Mouse (Mus musculus) C2C12 (cell line): ENCODE data around the gene Mboat1. TPM values are rescaled to one million over a fixed set of nuclear protein-coding genes. Genes with fewer than 3 reads are reported as not detected.

Experiments used
- H3K27me3 ChIP-seq: one replicate; pipeline ENCODE4 v1.6.1; 2011; ENCODE audit not compliant: control insufficient read depth, insufficient read depth, insufficient read length
- H3K36me3 ChIP-seq: one replicate; pipeline ENCODE4 v1.6.1; 2011; ENCODE audit not compliant: control insufficient read depth, insufficient read depth
- H3K4me3 ChIP-seq: one replicate; pipeline ENCODE4 v1.5.1; 2011; ENCODE audit warnings: mild to moderate bottlenecking, control low read depth; ENCODE audit not compliant: poor library complexity, insufficient read depth, severe bottlenecking
- H3K79me2 ChIP-seq: one replicate; pipeline ENCODE4 v1.6.1; 2011; ENCODE audit not compliant: control insufficient read depth, insufficient read depth
- H3K79me3 ChIP-seq: one replicate; pipeline ENCODE4 v1.6.1; 2011; ENCODE audit warnings: low read depth, control low read depth
- H3ac ChIP-seq: one replicate; pipeline ENCODE3; 2011; ENCODE audit warnings: low read depth; ENCODE audit not compliant: control insufficient read depth, insufficient read length
- CEBPB ChIP-seq: IDR thresholded peaks from one replicate; pipeline ENCODE4 v1.6.1; 2011; ENCODE audit warnings: low read depth, mild to moderate bottlenecking, control low read depth, moderate library complexity
- CTCF ChIP-seq: IDR thresholded peaks from one replicate; pipeline ENCODE4 v1.5.1; 2011; ENCODE audit not compliant: control insufficient read depth, insufficient read depth, insufficient read length
- FOSL1 ChIP-seq: IDR thresholded peaks from one replicate; pipeline ENCODE4 v1.8.0; 2011; ENCODE audit warnings: mild to moderate bottlenecking, low read length; ENCODE audit not compliant: poor library complexity, insufficient read depth, severe bottlenecking
- MAX ChIP-seq: IDR thresholded peaks from one replicate; pipeline ENCODE4 v1.6.1; 2011; ENCODE audit warnings: mild to moderate bottlenecking, control low read depth
- MYOD1 ChIP-seq: IDR thresholded peaks from one replicate; pipeline ENCODE4 v1.6.1; 2011; ENCODE audit warnings: low read depth; ENCODE audit not compliant: control insufficient read depth, insufficient read length
- MYOG ChIP-seq: IDR thresholded peaks from one replicate; pipeline ENCODE4 v1.6.1; 2011; ENCODE audit not compliant: control insufficient read depth, insufficient read length; ENCODE audit errors: extremely low read depth
- USF1 ChIP-seq: IDR thresholded peaks from one replicate; pipeline ENCODE4 v1.6.1; 2011; ENCODE audit warnings: low read depth, mild to moderate bottlenecking, control low read depth, moderate library complexity
- polyA plus RNA-seq: library from polyadenylated mRNA; unstranded; fragments of >200 nt; fragmentation: generic; extraction: Trizol; gene quantifications from one replicate; pipeline ENCODE4 v1.2.1, GENCODE M21; 2012; ENCODE audit warnings: missing spikeins

Gene Mboat1
- polyA plus RNA-seq, 1 experiment = 10.6 TPM

DNA sequence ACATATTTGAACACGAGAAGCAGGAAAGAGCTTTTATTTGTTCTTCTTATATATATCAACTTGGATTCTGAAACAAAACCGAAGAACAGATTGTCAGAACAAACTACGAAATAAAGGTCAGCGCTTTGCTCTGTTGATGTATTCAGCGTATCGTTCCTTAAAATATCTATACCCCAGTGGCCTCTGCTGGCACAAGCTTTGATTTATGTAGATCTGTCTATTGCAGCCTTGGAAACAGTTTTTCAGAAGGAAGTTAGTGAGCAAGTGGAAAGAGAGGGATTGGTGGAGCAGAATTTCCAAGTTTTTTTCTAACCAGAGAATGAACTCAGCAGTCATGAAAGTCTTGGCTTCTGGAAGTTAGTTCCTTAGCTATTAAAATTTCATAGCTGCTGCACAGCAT lies 103.1 kb downstream of the Mboat1 start:
- TF ChIP-seq MAX (no peak), CTCF (no peak), MYOG (no peak), CEBPB (no peak), FOSL1 (no peak), MYOD1 (no peak)
- Histone ChIP-seq H3K4me3 (no peak overlapping the region), H3K79me3 (no peaks in the 10 kb centered on the region), H3K27me3 (no peaks in the 10 kb centered on the region), H3K36me3 (peaks cover 4% of the 10 kb centered on the region), H3ac (no peak overlapping the region), H3K79me2 (no peaks in the 10 kb centered on the region)

DNA sequence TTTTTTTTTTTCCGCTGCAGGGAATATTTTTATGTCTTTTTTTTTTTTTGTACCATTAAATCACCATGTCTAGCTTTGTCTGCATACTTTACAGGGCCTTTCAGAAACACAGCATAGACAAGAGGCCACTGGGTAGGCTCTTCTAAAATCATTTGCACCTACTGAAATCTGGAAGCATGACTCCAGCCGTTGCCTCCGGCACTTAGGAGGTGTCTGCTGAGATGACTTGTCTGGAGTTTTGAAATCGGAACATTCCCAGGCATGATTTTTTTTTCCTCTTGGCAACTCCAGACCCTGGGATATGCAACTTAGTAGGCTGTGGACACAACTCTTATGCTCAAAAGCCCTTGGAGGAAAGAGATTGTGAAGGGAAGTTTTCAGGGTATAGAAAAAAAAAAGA lies 109.3 kb downstream of the Mboat1 start:
- H3K36me3 ChIP-seq = no peaks in the 10 kb centered on the region
- H3K27me3 ChIP-seq = no peaks in the 10 kb centered on the region
- no peaks in the 10 kb centered on the region for H3K79me3 ChIP-seq
- TF ChIP-seq MYOD1 (no peak), CEBPB (no peak), FOSL1 (no peak), CTCF (no peak), MYOG (no peak), USF1 (no peak), MAX (no peak)
- no peak overlapping the region for H3K4me3 ChIP-seq
- H3K79me2 ChIP-seq = no peaks in the 10 kb centered on the region
- no peak overlapping the region for H3ac ChIP-seq

GRCm38 (mm10) chr13:30250341-30250905 lies 114.1 kb downstream of the Mboat1 start:
- Histone ChIP-seq H3K4me3 (no peak overlapping the region), H3ac (no peak overlapping the region), H3K79me2 (no peaks in the 10 kb centered on the region), H3K36me3 (no peaks in the 10 kb centered on the region), H3K27me3 (no peaks in the 10 kb centered on the region), H3K79me3 (no peaks in the 10 kb centered on the region)
- TF ChIP-seq MAX (no peak), FOSL1 (no peak), MYOG (no peak), MYOD1 (no peak), CTCF (no peak), CEBPB (no peak), USF1 (no peak)

- Histone ChIP-seq H3K27me3 (no peaks in the 10 kb centered on the region), H3K79me3 (no peaks in the 10 kb centered on the region), H3K36me3 (no peaks in the 10 kb centered on the region), H3K4me3 (no peak overlapping the region), H3K79me2 (no peaks in the 10 kb centered on the region), H3ac (no peak overlapping the region)
- TF ChIP-seq MYOD1 = no peak
- no peak for TF ChIP-seq MYOG
- TF ChIP-seq CTCF = no peak
- no peak for TF ChIP-seq MAX
- no peak for TF ChIP-seq CEBPB
- no peak for TF ChIP-seq FOSL1
- no peak for TF ChIP-seq USF1
Measured at GRCm38 (mm10) chr13:30251431-30251830, 115.1 kb downstream of the Mboat1 start.

GRCm38 (mm10) chr13:30252692-30253091 lies 116.4 kb downstream of the Mboat1 start:
- Histone ChIP-seq H3K79me2 (no peaks in the 10 kb centered on the region), H3ac (no peak overlapping the region), H3K36me3 (no peaks in the 10 kb centered on the region), H3K79me3 (no peaks in the 10 kb centered on the region), H3K4me3 (no peak overlapping the region), H3K27me3 (no peaks in the 10 kb centered on the region)
- TF ChIP-seq MYOG (no peak), USF1 (no peak), MAX (no peak), CTCF (no peak), FOSL1 (no peak), MYOD1 (no peak), CEBPB (no peak)

DNA sequence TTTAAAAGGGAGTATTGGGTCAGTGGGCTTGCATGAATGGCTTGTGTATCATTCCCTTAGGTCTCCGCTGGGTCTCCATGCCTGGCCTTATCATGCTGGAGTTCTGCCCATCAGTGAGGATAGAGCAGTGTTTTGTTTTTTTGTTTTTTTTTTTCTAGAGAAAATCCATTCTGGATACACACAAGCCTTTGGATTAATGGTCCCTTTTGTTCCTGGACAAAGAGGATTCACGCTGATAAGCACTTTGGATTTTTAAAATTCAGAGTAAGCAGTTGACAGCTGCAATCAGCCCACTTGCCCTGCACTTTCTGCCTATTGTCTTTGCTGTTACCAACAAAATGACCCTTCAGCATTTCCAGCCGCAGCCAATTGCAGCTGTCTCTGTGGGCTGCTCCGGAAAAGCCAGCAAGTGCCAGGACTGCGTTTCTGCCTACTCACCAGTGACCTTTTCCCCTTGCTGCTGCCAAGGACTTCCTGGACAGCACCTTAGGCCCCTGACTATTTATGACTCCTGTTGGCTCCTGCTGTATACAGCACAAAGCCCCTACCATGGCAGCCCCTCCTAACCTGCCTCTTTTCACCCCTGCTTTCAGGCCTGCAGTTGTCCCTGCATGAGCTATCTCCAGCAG lies 117.5 kb downstream of the Mboat1 start:
- TF ChIP-seq CTCF = no peak
- no peak for TF ChIP-seq CEBPB
- peak; percentile 91 for TF ChIP-seq MYOD1
- TF ChIP-seq FOSL1 = no peak
- no peak for TF ChIP-seq USF1
- TF ChIP-seq MAX = no peak
- H3K27me3 ChIP-seq = no peaks in the 10 kb centered on the region
- H3ac ChIP-seq = no peak overlapping the region
- H3K4me3 ChIP-seq = no peak overlapping the region
- no peaks in the 10 kb centered on the region for H3K79me3 ChIP-seq
- H3K79me2 ChIP-seq = no peaks in the 10 kb centered on the region
- no peaks in the 10 kb centered on the region for H3K36me3 ChIP-seq
